Mouse (Mus musculus): Measurements from ENCODE around the gene E130218I03Rik. TPM values are rescaled to one million over a fixed set of nuclear protein-coding genes. Genes with fewer than 3 reads are reported as not detected.

The E130218I03Rik gene
- polyA plus RNA-seq, 1 experiment from 2014 or later: 0.68 TPM

Other genes with a start within 250 kb of the E130218I03Rik start
- 47.1 and 47.6 TPM in 2 replicates for gene Dhdds, start 242.7 kb upstream of the E130218I03Rik start, polyA plus RNA-seq (2015; fragmentation: Nextera tagmentation; extraction: Ambion mirVana)
- gene Lin28a, start 224.8 kb upstream of the E130218I03Rik start, polyA plus RNA-seq (2015; fragmentation: Nextera tagmentation; extraction: Ambion mirVana): 0.15 and 0.34 TPM in 2 replicates
- not detected in 2 replicates for gene Zfp683, start 189.8 kb upstream of the E130218I03Rik start, polyA plus RNA-seq (2015; fragmentation: Nextera tagmentation; extraction: Ambion mirVana)
- 0.47 and 0.53 TPM in 2 replicates for gene Crybg2, start 182.8 kb upstream of the E130218I03Rik start, polyA plus RNA-seq (2015; fragmentation: Nextera tagmentation; extraction: Ambion mirVana)
- 2.2 and 2.6 TPM in 2 replicates for gene Cd52, start 148.6 kb upstream of the E130218I03Rik start, polyA plus RNA-seq (2015; fragmentation: Nextera tagmentation; extraction: Ambion mirVana)
- 6.2 and 9.4 TPM in 2 replicates for gene Ubxn11, start 141.1 kb upstream of the E130218I03Rik start, polyA plus RNA-seq (2015; fragmentation: Nextera tagmentation; extraction: Ambion mirVana)
- 285 TPM in 2 replicates for gene Sh3bgrl3, start 114.9 kb upstream of the E130218I03Rik start, polyA plus RNA-seq (2015; fragmentation: Nextera tagmentation; extraction: Ambion mirVana)
- 22.6 and 22.8 TPM in 2 replicates for gene Cep85, start 56.5 kb upstream of the E130218I03Rik start, polyA plus RNA-seq (2015; fragmentation: Nextera tagmentation; extraction: Ambion mirVana)
- gene Gm7534, start 40.7 kb upstream of the E130218I03Rik start, polyA plus RNA-seq (2015; fragmentation: Nextera tagmentation; extraction: Ambion mirVana): not detected in 2 replicates
- gene Catsper4, start 16.3 kb upstream of the E130218I03Rik start, polyA plus RNA-seq (2015; fragmentation: Nextera tagmentation; extraction: Ambion mirVana): not detected in 2 replicates
- not detected in 2 replicates for gene Cnksr1, start 5.3 kb upstream of the E130218I03Rik start, polyA plus RNA-seq (2015; fragmentation: Nextera tagmentation; extraction: Ambion mirVana)
- 16.6 and 17.2 TPM in 2 replicates for gene Zfp593, start 1.9 kb downstream of the E130218I03Rik start, polyA plus RNA-seq (2015; fragmentation: Nextera tagmentation; extraction: Ambion mirVana)
- gene Gm30191, start 3.3 kb downstream of the E130218I03Rik start, polyA plus RNA-seq (2015; fragmentation: Nextera tagmentation; extraction: Ambion mirVana): not detected in 2 replicates
- gene Grrp1, start 10.4 kb downstream of the E130218I03Rik start, polyA plus RNA-seq (2015; fragmentation: Nextera tagmentation; extraction: Ambion mirVana): 4.7 and 5.1 TPM in 2 replicates
- 32.4 and 37.3 TPM in 2 replicates for gene Pdik1l, start 44.2 kb downstream of the E130218I03Rik start, polyA plus RNA-seq (2015; fragmentation: Nextera tagmentation; extraction: Ambion mirVana)
- 0.16 TPM in 1 of 2 replicates, not detected in the other for gene Trim63, start 71.5 kb downstream of the E130218I03Rik start, polyA plus RNA-seq (2015; fragmentation: Nextera tagmentation; extraction: Ambion mirVana)
- gene Slc30a2, start 99.5 kb downstream of the E130218I03Rik start, polyA plus RNA-seq (2015; fragmentation: Nextera tagmentation; extraction: Ambion mirVana): not detected in 2 replicates
- 0.12 and 0.37 TPM in 2 replicates for gene Extl1, start 140.2 kb downstream of the E130218I03Rik start, polyA plus RNA-seq (2015; fragmentation: Nextera tagmentation; extraction: Ambion mirVana)
- 6.3 and 6.5 TPM in 2 replicates for gene Pafah2, start 152.7 kb downstream of the E130218I03Rik start, polyA plus RNA-seq (2015; fragmentation: Nextera tagmentation; extraction: Ambion mirVana)
- gene Stmn1, start 224.7 kb downstream of the E130218I03Rik start, polyA plus RNA-seq (2015; fragmentation: Nextera tagmentation; extraction: Ambion mirVana): 6,579 and 6,954 TPM in 2 replicates

Data from forebrain, embryonic 13.5 days (tissue).